Mouse (Mus musculus): ENCODE measurements around the gene Ercc6. TPM values are rescaled to one million over a fixed set of nuclear protein-coding genes. Genes with fewer than 3 reads are reported as not detected.

Gene Ercc6
- 14.3 and 16.8 TPM in 2 replicates for polyA plus RNA-seq (2015; fragmentation: Nextera tagmentation; extraction: Ambion mirVana)

DNA sequence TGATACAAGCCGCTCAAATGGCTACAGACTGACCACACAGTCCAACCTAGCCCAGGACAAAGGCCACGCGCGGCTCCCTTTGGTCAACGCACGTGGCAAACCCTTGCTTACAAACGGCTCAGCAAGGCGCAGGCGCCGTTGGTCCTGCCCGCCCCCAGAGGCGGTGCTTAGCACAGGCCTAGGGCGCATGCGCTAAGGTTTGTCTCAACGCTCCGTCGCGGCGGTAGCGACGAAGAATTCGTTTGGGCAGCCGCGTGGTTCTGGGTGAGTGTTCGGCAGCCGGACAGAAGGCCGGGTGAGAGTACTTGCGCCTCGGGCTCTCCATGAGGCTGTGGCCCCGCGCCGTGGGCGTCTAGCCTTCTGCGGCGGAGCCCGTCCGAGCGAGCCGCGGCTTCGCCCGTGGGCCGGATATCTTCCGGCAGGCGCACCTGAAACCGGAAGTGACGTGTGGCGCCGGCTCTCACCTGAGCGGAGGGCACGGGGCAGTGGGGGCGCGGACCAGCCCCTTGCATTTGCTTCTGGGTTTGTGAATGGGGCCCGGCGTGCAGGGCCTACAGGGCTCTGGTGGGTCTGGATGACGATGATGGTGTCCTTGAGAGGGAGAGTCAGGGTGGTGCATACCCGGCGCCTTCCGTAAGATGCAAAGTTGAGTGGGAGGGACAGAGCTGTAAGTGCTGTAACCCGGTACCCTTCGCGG is at the start of gene Ercc6:
Gene Ercc6 (plus strand): TSS at position 186 of the 697 bp plus-strand sequence.
- no peaks in the 10 kb centered on the region for H3K27me3 ChIP-seq (replicated peaks)
- H3K9ac ChIP-seq, result peak within 1 kb of the TSS; percentile 43
- H3K9me3 ChIP-seq, result no peaks in the 10 kb centered on the region
- H3K4me2 ChIP-seq, result peak within 1 kb of the TSS; percentile 86
- WGBS, result under 1% methylated on average over 62 of the region's 62 CpGs
- ATAC-seq (ENCODE audit: insufficient read depth, low FRiP score, low read depth), result peak; percentile 93
- peaks cover 12% of the 10 kb centered on the region for H3K4me1 ChIP-seq
- H3K36me3 ChIP-seq, result peaks cover 9% of the 10 kb centered on the region; the same call in 1 of the 2 replicates
- peak within 1 kb of the TSS; percentile 55; the same call in 1 of the 2 replicates for H3K27ac ChIP-seq
- peak within 1 kb of the TSS; percentile 62 for H3K4me3 ChIP-seq (replicated peaks)

DNA sequence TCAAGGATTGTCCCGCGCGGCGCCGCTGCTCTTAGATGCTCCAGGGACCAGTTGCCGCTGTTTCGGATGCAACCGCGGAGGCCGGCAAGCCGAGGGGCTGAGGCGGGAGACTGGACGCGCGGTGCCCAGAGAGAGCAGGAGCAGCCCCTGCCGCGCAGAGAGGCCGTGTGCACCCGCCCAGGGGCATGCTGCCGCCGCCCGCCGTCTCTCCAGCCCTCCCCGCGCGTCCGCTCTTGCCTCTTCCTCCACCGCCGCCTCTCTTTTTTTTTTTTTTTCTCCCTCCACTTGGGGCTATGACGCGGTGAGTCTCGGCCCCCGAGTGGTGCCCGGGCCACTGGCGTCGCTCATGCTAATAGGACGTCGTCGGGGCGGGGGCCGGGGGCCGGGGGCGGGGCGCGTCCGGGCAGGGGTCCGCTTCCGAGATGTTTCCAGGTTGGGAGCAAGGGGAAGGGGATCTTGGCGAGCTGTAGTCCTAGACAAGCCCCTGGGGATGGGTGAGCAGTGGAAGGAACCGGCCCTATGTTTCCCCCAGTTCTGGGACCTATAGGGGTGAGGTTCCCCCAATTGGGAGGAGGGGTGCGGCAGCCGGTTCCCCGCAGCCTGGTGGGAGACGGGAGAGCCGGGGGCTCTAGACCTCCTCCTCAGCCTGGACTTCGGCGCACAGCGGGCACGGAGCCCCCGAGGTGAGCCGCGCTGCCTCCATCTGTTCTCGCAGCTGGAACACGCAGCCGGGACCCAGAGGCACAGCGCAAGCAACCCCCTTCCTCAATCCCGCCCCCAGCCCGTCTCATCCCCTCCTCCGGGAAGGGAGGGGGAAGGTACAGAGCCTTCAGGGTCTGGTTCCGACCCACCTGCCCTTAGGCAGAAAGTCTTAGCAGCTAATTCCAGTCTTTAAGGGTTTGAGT is 48.5 kb upstream of the Ercc6 start, which contains the start of gene Slc18a3:
Gene Slc18a3 (minus strand): TSS at position 250 of the 905 bp plus-strand sequence.
- H3K36me3 ChIP-seq, result no peaks in the 10 kb centered on the region
- ATAC-seq (ENCODE audit: insufficient read depth, low FRiP score, low read depth), result no peak
- WGBS, result under 1% methylated on average over 63 of the region's 70 CpGs

DNA sequence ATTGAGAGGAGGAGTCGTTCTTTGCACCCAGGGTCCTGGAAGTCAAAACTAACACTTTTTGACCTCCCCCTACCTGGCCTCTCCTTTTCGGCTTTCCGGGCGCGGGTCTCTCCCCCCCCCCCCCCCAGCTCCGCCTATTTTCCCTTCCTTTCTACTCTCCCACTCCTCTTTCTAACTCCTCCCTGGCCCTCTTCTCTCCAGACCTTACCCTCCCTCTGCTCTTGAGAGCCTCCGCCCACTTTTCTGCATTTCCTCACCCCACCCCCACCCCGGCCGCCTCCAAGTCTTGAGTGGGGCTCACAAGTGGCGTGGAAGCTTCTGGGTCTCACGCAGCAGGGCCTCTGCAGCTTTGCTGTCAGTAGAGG is 47.8 kb upstream of the Ercc6 start:
- Histone ChIP-seq H3K9me3 (no peaks in the 10 kb centered on the region), H3K36me3 (no peaks in the 10 kb centered on the region), H3K4me3 (replicated peaks) (no peak overlapping the region; the same call in 1 of the 2 replicates), H3K27ac (no peak overlapping the region), H3K27me3 (replicated peaks) (peaks cover 69% of the 10 kb centered on the region), H3K9ac (no peak overlapping the region), H3K4me1 (peaks cover 28% of the 10 kb centered on the region), H3K4me2 (peak overlapping the region; percentile 69)
- no peak for ATAC-seq (ENCODE audit: insufficient read depth, low FRiP score, low read depth)
- WGBS, result 4% methylated on average over 9 of the region's 11 CpGs

More for the DNA sequence above, 48.5 kb upstream of the Ercc6 start, which contains the start of gene Slc18a3:
- Histone ChIP-seq H3K4me1 (peaks cover 28% of the 10 kb centered on the region), H3K27me3 (replicated peaks) (peaks cover 76% of the 10 kb centered on the region), H3K4me3 (replicated peaks) (peak within 1 kb of the TSS; percentile 34), H3K4me2 (peak within 1 kb of the TSS; percentile 69), H3K9me3 (no peaks in the 10 kb centered on the region), H3K9ac (no peak within 1 kb of the TSS), H3K27ac (no peak within 1 kb of the TSS)

DNA sequence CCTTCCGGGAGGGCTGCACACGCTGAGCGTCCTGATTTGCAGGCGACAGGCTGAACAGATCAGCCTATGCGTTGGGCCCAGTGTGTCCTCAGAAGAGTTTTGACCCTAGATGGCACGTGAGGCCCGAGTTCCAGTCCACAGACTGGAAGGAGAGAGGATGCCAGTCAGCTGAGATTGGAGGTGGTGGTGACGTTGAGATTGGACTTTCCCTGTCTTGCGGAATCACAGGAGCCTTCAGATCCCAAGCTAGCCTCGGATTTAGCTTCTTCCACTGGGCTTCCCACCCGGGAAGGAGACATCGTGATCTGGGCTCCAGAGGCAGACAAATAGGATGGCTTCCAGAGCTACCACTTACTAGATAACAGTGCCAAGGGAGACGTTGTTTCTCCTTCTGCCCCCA is 47.4 kb upstream of the Ercc6 start, which contains the start of gene Chat:
Gene Chat (minus strand): TSS at position 101 of the 400 bp plus-strand sequence.
- H3K9ac ChIP-seq, result no peak within 1 kb of the TSS
- H3K9me3 ChIP-seq, result no peaks in the 10 kb centered on the region
- H3K27ac ChIP-seq, result no peak within 1 kb of the TSS
- WGBS, result 17% methylated on average over 13 of the region's 13 CpGs
- H3K36me3 ChIP-seq, result no peaks in the 10 kb centered on the region
- no peak for ATAC-seq (ENCODE audit: insufficient read depth, low FRiP score, low read depth)
- H3K4me1 ChIP-seq, result peaks cover 28% of the 10 kb centered on the region
- H3K4me3 ChIP-seq (replicated peaks), result peak within 1 kb of the TSS; percentile 34
- H3K4me2 ChIP-seq, result peak within 1 kb of the TSS; percentile 69
- H3K27me3 ChIP-seq (replicated peaks), result peaks cover 67% of the 10 kb centered on the region

DNA sequence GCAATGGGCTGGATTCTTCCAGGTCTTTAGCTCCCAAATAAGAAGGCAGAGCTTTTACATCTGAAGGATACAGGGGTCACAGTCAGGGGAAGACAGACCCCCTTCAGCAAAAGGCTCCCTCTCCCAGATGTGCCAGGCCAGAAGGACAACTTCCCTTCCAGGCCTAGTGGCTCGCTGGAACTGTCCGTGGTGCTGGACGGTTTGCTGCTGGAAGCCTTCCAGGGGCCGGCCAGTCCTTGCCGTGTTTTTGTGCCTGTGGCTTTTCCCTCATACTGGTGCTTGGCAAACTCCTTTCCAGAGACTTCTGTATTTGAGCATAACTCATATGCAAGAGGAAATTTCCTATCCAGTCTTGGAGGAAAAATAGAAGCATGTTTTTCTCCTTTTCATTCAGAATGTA is 45.7 kb upstream of the Ercc6 start:
- WGBS, result 3% methylated on average over 5 of the region's 5 CpGs
- Histone ChIP-seq H3K9ac (no peak overlapping the region), H3K4me3 (replicated peaks) (no peak overlapping the region), H3K9me3 (no peaks in the 10 kb centered on the region), H3K36me3 (no peaks in the 10 kb centered on the region), H3K27me3 (replicated peaks) (peaks cover 50% of the 10 kb centered on the region), H3K4me1 (peaks cover 27% of the 10 kb centered on the region), H3K4me2 (no peak overlapping the region), H3K27ac (no peak overlapping the region)
- no peak for ATAC-seq (ENCODE audit: insufficient read depth, low FRiP score, low read depth)

DNA sequence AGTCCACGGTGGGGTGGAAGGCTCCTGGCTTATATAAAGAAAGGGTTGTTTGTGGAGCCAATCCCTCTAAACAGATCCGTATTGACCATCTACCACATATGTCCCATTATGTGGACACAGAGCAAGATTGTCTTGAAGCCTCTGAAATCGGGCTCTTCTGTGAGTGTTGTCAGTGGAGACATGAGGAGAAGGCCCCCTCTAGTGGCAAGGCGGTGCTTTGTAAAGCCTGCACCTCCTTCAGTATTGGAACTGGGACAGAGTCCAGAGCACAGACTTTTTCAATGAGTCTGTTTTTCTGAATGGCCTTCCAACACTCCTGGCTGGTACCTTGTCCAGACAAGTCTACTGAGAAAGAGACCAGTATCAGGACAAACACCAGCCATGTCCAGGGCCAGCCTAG is 40.3 kb upstream of the Ercc6 start:
- no peak overlapping the region for H3K4me3 ChIP-seq (replicated peaks)
- 8% methylated on average over 4 of the region's 4 CpGs for WGBS
- ATAC-seq (ENCODE audit: insufficient read depth, low FRiP score, low read depth), result no peak

DNA sequence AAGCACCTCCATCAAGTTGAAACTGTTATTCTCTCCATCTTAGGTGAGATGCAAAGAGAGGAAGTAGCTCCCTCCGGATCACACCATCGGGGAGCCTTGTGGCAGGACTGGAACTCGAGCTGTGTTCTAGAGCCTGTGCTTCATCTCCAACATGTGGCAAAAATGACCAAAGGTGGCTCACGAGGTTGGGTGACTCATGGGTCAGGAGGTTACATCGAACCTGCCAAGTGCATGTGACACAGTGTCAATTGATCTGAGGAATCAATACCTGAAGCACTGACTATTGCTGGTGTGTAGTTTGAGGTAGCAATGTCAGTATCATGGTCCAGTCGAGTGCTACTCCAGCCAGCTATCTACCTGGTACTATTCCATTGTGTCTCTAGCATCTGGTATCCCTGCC is 36.8 kb upstream of the Ercc6 start:
- no peak for ATAC-seq (ENCODE audit: insufficient read depth, low FRiP score, low read depth)
- no peak overlapping the region for H3K9ac ChIP-seq
- H3K9me3 ChIP-seq, result no peaks in the 10 kb centered on the region
- no peaks in the 10 kb centered on the region for H3K4me1 ChIP-seq
- H3K4me2 ChIP-seq, result no peak overlapping the region
- H3K36me3 ChIP-seq, result no peaks in the 10 kb centered on the region
- no peak overlapping the region for H3K27ac ChIP-seq
- no peak overlapping the region for H3K4me3 ChIP-seq (replicated peaks)
- WGBS, result 73% methylated on average over 6 of the region's 6 CpGs
- H3K27me3 ChIP-seq (replicated peaks), result no peaks in the 10 kb centered on the region

More for the DNA sequence above, 40.3 kb upstream of the Ercc6 start:
- H3K9ac ChIP-seq, result no peak overlapping the region
- no peaks in the 10 kb centered on the region for H3K36me3 ChIP-seq
- H3K9me3 ChIP-seq, result no peaks in the 10 kb centered on the region
- H3K4me1 ChIP-seq, result no peaks in the 10 kb centered on the region
- no peak overlapping the region for H3K27ac ChIP-seq
- no peak overlapping the region for H3K4me2 ChIP-seq
- no peaks in the 10 kb centered on the region for H3K27me3 ChIP-seq (replicated peaks)

DNA sequence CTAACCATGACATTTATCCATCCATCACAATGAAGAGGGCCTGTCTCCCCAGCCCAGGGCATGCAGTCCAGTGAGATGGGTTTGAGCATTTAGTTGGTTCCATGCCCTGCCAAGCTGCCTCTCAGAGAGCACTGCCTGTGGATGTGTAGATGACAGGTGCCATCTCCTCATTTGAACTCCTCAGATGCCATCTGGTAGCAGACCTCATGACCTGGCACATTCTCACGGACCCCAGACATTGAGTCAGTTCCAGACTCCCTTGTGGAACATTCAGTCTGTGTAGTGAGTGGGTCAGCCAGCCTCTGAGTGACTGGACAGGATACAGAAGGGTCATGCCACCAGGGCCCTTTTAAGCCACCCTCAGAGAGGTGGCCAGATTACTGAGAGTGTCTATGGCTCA is 35.7 kb upstream of the Ercc6 start:
- Histone ChIP-seq H3K4me3 (replicated peaks) (no peak overlapping the region), H3K27me3 (replicated peaks) (no peaks in the 10 kb centered on the region), H3K27ac (no peak overlapping the region), H3K9me3 (no peaks in the 10 kb centered on the region), H3K4me1 (no peaks in the 10 kb centered on the region), H3K36me3 (no peaks in the 10 kb centered on the region), H3K4me2 (no peak overlapping the region), H3K9ac (no peak overlapping the region)
- 64% methylated on average over 1 of the region's 1 CpGs for WGBS
- ATAC-seq (ENCODE audit: insufficient read depth, low FRiP score, low read depth), result no peak

DNA sequence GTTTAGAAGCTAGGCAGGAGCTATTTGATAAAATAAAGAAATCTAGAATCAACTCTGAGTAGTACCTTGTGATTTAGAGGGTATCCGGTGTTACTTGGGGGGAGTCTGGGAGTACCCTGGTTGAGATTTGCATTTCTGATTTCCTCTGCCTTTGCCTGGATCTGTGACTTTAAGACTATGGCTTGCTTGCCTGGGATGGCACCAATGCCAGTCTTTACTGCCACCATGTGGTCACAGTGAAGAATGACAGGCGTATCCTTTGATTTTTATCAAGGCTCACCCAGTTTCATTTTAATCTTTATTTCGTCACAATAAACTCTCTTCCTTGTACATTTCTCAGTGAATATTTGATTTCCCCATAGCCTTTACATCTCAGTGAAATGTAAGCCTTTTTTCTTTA is 31.3 kb upstream of the Ercc6 start:
- 9% methylated on average over 3 of the region's 3 CpGs for WGBS
- Histone ChIP-seq H3K9me3 (no peaks in the 10 kb centered on the region), H3K4me1 (no peaks in the 10 kb centered on the region), H3K4me2 (no peak overlapping the region), H3K4me3 (replicated peaks) (no peak overlapping the region), H3K27ac (no peak overlapping the region), H3K9ac (no peak overlapping the region), H3K36me3 (no peaks in the 10 kb centered on the region), H3K27me3 (replicated peaks) (no peaks in the 10 kb centered on the region)
- ATAC-seq (ENCODE audit: insufficient read depth, low FRiP score, low read depth), result no peak

DNA sequence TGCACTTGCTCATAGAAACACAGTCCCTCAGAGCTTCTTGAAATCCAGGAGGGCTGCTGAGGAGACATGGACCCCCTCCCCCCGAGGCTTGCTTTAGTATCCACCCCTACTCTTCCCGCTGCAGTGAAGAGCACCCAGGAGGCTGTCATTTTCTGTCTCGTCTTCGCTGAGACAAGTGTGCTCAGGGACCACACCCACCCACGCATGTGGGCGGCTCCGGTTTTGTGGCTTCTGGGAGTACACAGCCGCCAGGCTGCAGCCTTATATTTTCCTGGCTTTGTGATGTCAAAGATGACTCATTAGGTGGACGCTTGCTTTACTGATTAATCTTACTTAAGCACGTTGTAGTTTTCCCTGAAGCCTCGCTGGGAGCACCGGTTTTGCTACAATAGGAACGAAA is 20.8 kb upstream of the Ercc6 start:
- no peaks in the 10 kb centered on the region for H3K36me3 ChIP-seq
- H3K9me3 ChIP-seq, result no peaks in the 10 kb centered on the region
- no peak for ATAC-seq (ENCODE audit: insufficient read depth, low FRiP score, low read depth)
- H3K4me1 ChIP-seq, result 0 out of 2 replicates have a peak, but pooled peaks cover 9% of the 10 kb centered on the region
- no peak overlapping the region for H3K9ac ChIP-seq
- 0 out of 2 replicates have a peak, but pooled peaks cover 4% of the 10 kb centered on the region for H3K27me3 ChIP-seq (replicated peaks)
- WGBS, result 10% methylated on average over 13 of the region's 13 CpGs
- no peak overlapping the region for H3K27ac ChIP-seq
- peak overlapping the region; percentile 32 for H3K4me2 ChIP-seq
- H3K4me3 ChIP-seq (replicated peaks), result no peak overlapping the region; the same call in 1 of the 2 replicates

DNA sequence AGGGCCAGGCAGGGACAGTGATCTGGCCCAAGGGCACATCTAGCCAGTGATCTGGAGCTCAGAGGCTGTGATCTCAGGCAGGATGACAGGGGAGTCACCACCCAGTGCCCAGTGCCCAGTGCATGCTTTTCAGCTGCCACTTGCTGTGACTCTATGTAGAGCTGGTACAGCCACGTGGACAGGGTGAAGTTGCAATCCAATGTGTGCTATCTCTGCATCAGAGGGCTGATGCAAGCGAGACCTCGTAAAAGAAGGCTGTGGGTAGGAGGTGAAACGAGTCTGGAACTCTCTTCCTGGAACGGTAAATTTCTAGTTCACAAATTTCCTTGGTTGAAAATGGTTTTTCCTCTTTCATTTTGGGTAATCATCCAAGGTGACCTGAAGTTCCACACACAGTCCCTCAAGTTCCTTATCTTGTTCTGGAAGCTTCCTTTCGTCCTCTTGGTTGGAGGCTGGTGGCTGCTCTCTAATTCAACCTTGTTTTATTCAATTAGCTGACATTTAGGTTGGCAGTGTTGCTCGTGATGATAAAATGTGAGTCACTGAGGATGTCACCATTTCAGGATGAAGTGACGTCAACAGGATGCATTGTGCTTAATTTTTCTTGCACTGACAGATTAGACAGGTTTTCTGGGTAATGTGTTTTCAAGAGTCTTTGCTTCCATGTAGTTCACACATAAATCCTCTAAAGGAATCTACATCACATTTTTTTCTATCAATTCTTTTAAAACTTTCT is 17.0 kb upstream of the Ercc6 start:
- H3K4me2 ChIP-seq, result no peak overlapping the region
- H3K9me3 ChIP-seq, result no peaks in the 10 kb centered on the region
- no peak overlapping the region for H3K27ac ChIP-seq
- no peak overlapping the region for H3K4me3 ChIP-seq (replicated peaks)
- H3K36me3 ChIP-seq, result no peaks in the 10 kb centered on the region
- ATAC-seq (ENCODE audit: insufficient read depth, low FRiP score, low read depth), result no peak
- H3K4me1 ChIP-seq, result 0 out of 2 replicates have a peak, but pooled peaks cover 9% of the 10 kb centered on the region
- WGBS, result 64% methylated on average over 8 of the region's 8 CpGs
- 0 out of 2 replicates have a peak, but pooled peaks cover 4% of the 10 kb centered on the region for H3K27me3 ChIP-seq (replicated peaks)
- no peak overlapping the region for H3K9ac ChIP-seq
